In the genomic region with DNA sequence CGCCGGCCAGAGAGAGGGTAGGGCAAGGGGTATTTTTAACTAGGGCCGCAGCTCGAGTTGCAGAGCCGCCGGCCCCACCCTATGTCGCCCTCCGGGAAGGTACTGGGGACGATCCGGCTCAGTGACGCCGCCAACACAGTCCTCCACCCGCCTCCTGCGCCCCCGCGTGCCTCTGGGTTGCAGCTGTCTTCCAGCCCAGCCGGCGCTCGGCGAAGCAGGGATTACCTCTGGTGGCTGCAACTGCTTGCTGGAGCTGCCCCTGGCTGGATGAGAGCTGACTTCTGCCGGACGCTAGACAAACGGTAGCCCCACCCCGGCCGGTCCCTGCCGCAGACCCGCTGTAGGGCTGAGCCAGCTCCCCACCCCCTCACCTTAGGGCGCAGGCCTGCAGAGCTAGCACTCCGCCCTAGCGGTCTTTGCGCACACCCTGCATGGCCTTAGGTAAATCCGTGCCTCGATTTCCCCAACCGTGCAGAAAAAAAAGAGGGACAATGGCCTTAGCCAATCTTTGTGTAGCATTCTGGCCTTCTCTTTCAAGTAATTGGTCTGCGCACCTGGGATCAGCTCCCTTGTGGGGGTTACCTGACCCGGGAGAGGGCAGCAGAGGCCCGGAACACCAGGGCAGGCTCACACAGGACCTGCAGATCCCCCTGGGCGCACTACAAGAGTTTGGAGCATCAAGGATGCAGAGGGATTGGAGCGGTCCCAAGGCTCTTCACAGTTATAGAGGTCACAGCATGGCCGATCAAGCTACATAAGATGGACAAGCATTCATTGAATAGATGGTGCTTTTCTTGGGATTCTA, we compare ENCODE assay signal across 8 mouse cellular contexts. TPM values are rescaled to one million over a fixed set of nuclear protein-coding genes. Genes with fewer than 3 reads are reported as not detected.
DNase-seq lines count a peak whose midpoint lies in the region; ATAC-seq lines count a peak whose summit lies in the region.

Gene Capn1, minus strand, starts transcription at position 387 of the 805 bp plus-strand sequence.

- H3K4me3 ChIP-seq in hindbrain, embryonic 12.5 days, result peak within 1 kb of the TSS; percentile 46

- peaks cover 13% of the 10 kb centered on the region for H3K4me1 ChIP-seq in hindbrain, embryonic 12.5 days

- no peaks in the 10 kb centered on the region for H3K36me3 ChIP-seq in hindbrain, embryonic 12.5 days

- H3K4me2 ChIP-seq in hindbrain, embryonic 12.5 days (replicated peaks), result peak within 1 kb of the TSS; percentile 84

- DNase-seq in MN1 (ENCODE audit: low spot score), result peak; percentile 86
- peak; percentile 75 to 80 for DNase-seq in cerebellum, postnatal 10 days
- DNase-seq in frontal cortex, postnatal 14 days (ENCODE audit: low spot score in 2 of 2), result peak; percentile 22 to 45
- DNase-seq in layer of hippocampus, postnatal 36 days, result peak; percentile 60 to 72
- DNase-seq in lung, postnatal 25 days (ENCODE audit: low spot score), result peak; percentile 64
- peak; percentile 73 for DNase-seq in retina, embryonic 14.5 days (ENCODE audit: low spot score)
- DNase-seq in thymus, postnatal 4 days, result peak; percentile 92

- no peaks in the 10 kb centered on the region for H3K9me3 ChIP-seq in hindbrain, embryonic 12.5 days (replicated peaks)

- peak within 1 kb of the TSS; percentile 69 for H3K9ac ChIP-seq in hindbrain, embryonic 12.5 days

- ATAC-seq in hindbrain, embryonic 12.5 days (ENCODE audit: low FRiP score), result peak; percentile 78

- WGBS in hindbrain, embryonic 12.5 days, result 2% methylated on average over 40 of the region's 40 CpGs

- peaks cover 36% of the 10 kb centered on the region for H3K27me3 ChIP-seq in hindbrain, embryonic 12.5 days

- H3K27ac ChIP-seq in hindbrain, embryonic 12.5 days, result 0 out of 2 replicates have a peak within 1 kb of the TSS, but pooled peaks have one; percentile 7

RNA-seq across cellular contexts. Expression of gene Capn1, which starts in this region (rescaled TPM):
- 5.5 and 7.7 TPM in 2 replicates for polyA plus RNA-seq in hindbrain, embryonic 12.5 days (2016; fragmentation: Nextera tagmentation; extraction: Ambion mirVana)
- total RNA-seq in layer of hippocampus, postnatal 36 days (2021), result 10 to 100 TPM; 20.5 to 26.0 TPM

Comparison
In these comparisons a context has a peak if more than half of its experiments do, and no peak if none do; other contexts are left out.
1. Peak in every context shown above with its lines: DNase-seq, ATAC-seq, H3K4me3 ChIP-seq and H3K27ac ChIP-seq.
2. DNase-seq: peak in every context shown above with its lines; median percentile 92 in thymus, postnatal 4 days; 86 in MN1; 78 in cerebellum, postnatal 10 days; 73 in retina, embryonic 14.5 days; 66 in layer of hippocampus, postnatal 36 days; 64 in lung, postnatal 25 days; 34 in frontal cortex, postnatal 14 days.